Mouse (Mus musculus) monocyte, adult 5-6 weeks (primary cell): ENCODE measurements around the gene Cgas. TPM values are rescaled to one million over a fixed set of nuclear protein-coding genes. Genes with fewer than 3 reads are reported as not detected.
A peak's percentile ranks its signal among the peaks of the same experiment; 100 is the strongest.
"Not testable (repeated sequence)": the region's sequence is repeated elsewhere in the genome, so short reads cannot be mapped to it uniquely, and the experiment has no call there.

Source experiments
- ATAC-seq: fragments of 153-309, 156-312 bp; replicated peaks from 2 replicates; pipeline ENCODE4 v1.8.0; 2017; ENCODE audit warnings: mild to moderate bottlenecking; ENCODE audit not compliant: low TSS enrichment, insufficient number of reproducible peaks, severe bottlenecking, poor library complexity, low FRiP score
- total RNA-seq: library from RNA; stranded (forward); fragments of 200-1000, 200-491, 200-594 nt; gene quantifications from 3 replicates; pipeline ENCODE4 v1.2.3, GENCODE M21; 2017

Cgas gene
- total RNA-seq: 5.0 to 10.2 TPM (median 6.5 TPM) in 3 replicates

DNA sequence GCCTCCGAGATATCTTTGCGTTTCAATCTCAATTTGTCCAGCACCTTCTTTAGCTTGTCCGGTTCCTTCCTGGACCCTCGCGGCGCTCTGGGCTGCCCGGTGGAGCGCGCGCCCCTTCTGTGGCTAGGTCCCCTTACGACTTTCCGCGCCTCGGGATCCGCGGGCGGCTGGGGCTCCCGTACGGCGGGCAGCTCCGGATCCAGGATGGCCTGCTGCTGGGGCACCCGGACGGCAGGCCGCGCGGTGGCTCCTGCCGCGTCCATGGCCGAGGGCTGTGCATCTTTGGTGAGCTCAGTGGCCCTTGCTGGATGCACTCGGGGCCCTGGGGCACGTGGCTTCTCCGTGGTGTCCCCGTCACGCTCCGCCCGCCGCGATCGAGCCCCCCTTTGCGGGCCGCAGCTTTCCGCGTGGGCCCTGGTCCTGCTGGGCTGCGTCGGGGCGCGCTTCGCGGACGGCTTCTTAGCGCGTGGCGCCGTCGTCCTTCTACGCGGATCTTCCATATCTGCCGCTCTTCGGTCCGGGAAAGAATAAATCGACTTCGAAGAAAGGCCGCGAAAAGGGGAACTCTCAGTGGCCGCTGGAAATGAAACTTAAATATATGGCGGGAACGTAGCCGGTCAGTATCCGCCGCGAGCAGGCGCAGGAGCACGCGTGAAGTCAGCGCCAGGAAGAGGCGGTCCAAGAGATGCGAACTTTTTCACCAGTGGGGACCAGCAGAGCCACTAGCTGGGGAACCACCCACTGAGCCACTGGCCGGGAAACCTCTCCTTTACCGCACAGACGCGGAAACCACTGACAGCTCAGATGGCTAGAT lies at the start of gene Cgas:
Gene Cgas (minus strand): TSS at position 659 of the 814 bp plus-strand sequence.
- ATAC-seq: peak; percentile 97

DNA sequence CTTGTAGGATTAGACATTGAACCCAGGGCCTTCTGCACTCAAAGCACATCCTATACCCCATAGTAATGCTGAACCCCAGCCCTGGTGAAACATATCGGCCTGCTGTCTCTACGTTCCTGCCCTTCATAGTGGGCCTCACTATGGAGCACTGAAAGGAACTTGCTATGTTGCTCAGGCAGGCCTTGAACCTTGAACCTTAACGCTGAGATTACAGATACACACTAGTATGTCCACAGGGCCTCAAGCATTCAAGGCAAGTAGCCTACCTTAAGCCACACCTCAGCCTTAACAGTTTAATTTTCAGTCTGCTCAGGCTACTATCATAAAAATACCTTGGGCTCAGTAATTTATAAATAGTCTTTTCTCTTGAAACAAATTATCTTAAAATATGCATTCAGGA lies 49.2 kb upstream of the Cgas start:
- no peak for ATAC-seq

DNA sequence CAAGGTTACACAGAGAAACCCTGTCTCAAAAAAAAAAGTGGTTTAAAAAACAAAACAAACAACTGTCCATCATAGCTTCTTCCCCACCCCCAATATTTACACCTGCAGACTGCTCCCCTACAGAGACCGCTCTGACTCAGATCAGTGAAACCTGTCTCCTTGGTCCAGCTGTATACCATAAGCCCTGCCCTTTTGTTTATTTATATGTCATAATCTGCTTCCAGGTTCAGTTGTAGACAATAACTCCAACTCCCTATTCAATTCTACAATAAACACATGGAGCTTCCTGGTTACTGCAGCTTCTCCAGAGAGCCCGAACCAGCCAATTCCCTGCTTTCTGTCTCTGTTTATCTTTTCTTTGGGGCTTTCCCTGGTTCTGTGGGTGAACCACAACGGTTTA lies 48.1 kb upstream of the Cgas start:
- no peak for ATAC-seq

DNA sequence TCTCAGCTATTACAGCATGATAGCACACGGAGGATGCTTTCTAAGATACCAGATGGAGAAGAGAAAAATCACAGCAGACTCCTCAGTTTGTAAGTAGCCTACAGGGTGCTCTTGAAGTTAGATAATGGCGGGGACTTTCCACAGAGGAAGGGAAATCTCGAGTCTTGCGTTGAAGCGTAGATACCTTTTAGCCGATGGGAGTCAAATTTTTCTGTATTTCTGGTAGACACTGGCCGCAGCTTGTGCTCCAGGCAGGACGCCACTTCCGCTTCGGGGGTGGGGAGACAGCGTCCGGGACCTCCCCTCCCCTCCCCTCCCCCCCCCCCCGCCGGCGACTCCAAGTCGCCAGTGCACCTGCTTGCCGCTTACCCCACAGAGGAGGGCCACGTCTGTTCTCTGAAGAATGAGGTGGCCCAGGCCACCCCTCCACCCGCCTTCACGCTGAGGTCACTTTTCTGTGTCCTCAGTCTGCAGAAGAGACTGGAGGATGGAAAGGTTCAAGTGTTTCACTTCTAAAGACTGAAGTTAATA lies 45.9 kb upstream of the Cgas start, which contains the start of gene Eef1a1:
Gene Eef1a1 (minus strand): TSS at position 262 of the 531 bp plus-strand sequence.
- ATAC-seq: peak; percentile 81

DNA sequence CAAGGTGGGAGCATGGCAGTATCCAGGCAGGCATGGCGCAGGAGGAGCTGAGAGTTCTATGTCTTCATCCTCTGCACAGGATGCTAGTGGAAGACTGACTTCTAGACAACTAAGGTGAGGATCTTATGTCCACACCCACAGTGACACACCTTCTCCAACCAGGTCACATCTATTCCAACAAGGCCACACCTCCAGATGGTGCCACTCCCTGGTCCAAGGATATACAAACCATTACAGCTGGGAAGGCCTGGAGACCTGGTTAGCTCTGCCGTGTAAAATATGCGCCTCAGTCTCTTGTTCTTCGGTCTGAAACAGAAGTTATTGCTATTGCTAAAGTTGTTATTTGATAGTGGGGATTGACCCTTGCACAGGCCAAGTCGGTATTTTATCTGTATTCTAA lies 45.0 kb upstream of the Cgas start:
- not testable (repeated sequence) for ATAC-seq

DNA sequence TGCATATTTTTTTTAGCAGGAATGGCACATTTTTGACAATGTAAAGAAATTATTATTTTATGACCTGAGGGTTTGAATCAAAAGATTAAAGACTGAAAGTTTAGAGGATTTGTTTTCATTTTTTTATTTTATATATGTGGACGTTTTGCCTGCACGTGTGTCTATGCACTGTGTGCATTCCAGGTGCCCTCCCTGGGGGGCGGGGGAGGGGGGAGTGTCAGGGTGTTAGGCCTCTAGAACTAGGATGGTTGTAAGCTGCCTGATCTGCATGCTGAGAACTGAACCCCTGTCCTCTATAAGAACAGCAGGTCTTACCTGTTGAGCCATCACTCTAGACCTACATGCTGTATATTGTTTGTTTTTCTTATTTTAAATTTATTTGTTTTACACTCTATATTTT lies 41.6 kb upstream of the Cgas start:
- no peak for ATAC-seq

DNA sequence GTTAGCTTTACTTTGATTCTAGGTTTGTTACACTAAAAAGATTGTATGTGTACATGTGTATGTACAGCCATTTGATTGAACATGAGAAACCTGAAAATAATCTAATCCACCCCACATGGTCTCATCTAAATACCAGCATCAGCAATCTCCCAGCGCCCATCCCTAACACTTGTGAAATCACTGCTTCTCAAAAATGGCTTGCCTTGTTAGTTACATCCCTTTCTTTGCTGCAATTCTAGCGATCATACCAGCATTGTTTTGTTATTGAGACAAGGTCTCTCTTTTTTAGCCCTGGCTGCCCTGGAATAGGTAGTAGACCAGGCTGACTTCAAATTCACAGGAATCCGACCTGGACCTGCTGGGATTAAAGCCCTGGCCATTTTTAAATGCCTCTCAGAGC lies 39.3 kb upstream of the Cgas start:
- ATAC-seq: no peak; the same call in 1 of the 2 replicates

DNA sequence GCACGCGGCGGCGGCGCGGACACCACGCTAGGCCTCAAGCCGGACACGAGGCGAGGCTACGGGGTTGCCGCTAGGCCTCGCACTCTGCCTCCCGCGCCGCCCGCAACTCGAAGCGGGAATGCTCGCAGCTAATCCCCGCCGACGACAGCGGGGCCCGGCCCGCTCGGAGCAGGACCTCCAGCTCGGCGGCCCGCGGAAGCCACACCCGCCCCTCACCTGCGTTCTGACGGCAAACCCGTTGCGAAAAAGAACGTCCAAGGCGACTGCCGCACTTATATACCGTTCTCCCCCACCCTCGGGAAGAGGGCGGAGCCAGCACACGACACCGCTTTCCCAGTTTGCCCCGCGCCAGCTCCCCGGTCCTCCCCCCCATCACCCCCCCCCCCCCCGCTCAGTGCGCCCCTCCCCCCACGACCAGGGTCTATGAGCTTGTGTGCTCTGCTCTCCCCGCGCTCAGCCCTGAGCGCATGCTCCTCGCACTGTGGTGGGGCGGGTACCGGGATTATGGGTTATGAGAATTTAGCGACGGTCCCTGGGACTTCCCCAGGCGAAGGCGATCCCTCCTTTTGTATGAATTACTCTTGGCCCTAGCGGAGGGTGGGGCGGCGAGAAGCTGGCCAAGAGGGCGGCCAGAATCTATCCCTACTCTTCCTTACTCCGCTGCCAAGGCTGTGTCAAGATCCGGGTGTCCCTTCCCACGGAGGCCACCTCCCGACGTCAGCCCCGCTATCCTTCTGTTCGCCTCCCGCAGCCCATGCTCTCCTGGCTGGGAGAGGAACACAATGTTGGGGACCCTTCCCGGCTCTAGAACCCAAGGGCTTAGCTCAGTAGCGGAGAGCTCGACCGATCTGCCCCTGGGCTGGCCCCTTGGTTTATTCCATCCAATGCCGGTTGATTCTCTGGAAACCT lies 38.6 kb upstream of the Cgas start:
- ATAC-seq: peak; percentile 87

DNA sequence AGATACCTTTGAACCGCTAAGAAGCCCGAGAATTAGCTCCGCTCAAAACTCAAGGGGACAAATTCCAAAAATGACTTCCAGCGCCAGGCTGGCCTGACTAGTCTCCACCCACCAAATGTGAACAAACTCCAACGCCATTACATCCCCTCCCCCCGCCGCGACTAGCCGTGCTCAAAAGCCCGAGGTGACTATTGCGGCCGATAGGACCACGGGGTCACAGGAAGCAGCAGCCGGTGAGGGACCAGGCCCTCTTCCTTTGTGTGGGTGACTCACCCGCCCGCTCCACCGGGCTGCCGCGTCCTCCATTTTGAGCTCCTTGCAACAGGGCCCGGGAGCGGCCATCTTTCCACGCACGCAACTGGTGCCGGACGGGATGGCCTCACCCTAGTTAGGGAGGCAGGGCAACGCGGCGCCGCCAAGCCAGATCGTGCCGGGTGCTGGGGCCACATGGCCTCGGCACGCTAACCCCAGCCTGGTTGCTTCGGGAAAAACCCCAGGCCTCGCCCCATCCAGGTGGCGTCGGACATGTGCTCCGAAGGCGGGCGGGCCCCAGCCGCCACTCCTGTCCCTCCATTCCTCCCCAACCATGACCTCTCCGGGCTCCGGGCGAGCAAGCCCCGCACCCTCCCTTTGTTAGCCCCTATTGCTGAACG lies 37.8 kb upstream of the Cgas start:
- peak; percentile 79 for ATAC-seq

DNA sequence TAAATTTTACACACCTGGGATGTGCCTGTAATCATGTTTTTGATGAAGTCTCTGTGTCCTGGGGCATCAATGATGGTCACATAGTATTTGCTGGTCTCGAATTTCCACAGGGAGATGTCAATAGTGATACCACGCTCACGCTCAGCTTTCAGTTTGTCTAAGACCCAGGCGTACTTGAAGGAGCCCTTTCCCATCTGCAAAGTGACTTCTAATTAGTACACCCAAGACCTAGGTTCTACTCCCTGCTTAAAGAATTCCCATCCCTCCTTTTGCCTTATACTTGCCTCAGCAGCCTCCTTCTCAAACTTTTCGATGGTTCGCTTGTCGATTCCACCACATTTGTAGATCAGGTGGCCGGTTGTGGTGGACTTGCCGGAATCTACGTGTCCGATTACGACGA lies 37.2 kb upstream of the Cgas start:
- ATAC-seq: not testable (repeated sequence)

DNA sequence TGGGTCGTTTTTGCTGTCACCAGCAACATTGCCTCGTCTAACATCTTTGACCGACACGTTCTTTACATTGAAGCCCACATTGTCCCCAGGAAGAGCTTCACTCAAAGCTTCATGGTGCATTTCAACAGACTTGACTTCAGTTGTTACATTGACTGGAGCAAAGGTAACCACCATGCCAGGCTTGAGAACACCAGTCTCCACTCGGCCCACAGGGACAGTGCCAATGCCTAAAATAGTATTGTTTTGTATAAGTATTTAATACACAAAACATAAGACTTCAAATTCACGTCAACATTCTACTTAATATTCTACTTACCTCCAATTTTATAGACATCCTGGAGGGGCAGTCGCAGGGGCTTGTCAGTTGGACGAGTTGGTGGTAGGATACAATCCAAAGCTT lies 36.3 kb upstream of the Cgas start:
- not testable (repeated sequence) for ATAC-seq

DNA sequence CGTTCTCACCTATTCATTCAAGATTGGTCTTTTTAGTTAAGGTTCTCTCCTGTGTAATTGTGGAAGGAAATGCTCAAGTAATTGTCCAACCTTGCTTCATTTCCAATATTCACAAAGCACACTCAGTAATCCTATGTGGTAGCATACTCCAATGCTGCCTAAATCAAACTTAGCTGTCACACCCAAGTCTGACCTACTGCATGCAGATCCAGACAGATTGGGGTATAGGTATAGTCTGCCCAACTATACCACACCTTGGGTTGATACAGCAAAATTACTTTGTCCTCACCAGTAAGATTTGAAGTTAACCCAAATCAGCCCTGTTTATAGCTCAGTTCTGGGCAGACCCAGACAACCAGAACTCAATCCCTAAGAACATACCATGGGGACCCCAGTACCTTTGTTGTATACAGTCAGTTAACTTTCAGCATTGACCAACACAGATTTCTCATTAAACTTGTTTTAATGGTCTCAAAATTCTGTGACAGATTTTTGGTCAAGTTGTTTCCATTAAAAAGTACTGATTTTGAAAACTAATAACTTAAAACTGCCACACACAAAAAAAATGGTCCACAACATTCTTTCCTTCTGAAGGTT lies 35.1 kb upstream of the Cgas start:
- not testable (repeated sequence) for ATAC-seq

DNA sequence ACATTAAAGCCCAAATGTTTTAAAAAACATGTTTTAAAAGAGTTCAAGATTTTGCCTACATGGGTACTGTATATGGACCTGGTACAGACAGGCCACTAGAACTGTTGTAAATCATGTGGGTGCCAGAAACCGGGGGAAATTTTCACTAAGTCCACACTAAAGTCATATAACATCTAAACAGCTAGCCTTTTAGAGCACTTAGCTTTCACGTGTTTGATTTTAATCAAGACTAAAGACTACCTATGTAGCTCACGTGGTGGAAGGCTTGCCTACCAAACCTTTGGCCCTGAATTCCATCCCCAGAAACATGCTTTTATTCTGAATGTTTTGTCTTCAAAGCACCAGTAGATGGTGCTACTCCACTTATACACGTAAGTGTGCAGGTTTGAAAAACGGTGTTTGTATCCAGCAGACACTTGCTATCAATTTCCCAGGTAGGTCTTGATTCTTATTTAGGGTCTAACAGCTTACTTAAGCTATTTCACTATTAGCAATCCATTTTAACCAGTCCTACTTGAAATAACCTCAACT lies 34.0 kb upstream of the Cgas start:
- ATAC-seq: no peak

DNA sequence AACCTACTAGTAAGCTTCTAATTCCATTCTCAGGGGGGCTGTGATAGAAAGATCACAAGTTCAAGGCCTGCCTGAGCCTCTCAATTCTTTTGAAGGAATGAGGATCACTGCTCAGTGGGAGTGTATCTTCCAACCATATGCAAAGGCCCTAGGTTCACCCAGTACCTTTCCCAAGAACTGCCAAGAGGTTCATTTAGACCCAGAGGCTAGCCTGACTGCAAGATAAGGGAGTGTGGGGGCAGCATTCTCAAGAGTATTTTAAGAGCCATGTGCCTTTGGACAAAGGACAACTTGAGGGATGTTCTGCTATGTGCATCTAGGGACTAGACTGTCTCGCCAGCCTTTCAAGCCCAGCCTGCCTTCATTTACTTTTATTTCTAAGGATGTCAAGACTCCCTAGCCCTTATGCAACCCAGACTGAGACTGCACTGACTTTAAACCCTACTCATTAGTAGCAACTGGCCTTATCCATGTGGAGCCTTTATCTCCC lies 33.5 kb upstream of the Cgas start:
- no peak for ATAC-seq

DNA sequence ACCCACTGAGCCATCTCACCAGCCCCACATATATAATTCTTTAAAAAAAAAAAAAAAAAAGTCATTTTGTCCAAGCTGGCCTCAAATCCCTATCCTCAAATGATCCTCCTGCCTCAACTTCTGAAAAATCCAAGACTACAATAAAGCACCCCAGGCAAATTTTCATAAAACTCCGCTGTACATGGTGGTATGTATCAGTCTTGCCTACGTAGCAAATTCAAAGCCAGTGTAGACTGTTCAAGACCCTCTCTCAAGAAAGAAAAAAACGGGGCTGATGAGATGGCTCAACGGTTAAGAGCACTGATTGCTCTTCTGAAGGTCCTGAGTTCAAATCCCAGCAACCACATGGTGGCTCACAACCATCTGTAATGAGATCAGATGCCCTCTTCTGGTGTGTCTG lies 32.8 kb upstream of the Cgas start:
- ATAC-seq: no peak

DNA sequence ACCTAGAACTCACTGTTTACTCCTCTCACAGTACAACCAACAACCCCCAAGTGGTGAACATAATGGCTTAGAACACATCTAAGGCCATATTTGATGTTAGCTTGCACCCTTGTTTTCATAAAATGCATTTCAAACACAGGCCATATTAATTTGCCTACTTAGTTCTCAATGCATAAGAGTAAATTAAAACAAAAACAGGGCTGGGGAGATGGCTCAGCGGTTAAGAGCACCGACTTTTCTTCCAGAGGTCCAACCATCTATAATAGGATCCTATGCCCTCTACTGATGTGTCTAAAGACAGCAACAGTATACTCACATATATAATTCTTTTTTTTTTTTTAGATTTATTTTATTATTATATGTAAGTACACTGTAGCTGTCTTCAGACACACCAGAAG lies 32.3 kb upstream of the Cgas start:
- no peak for ATAC-seq

DNA sequence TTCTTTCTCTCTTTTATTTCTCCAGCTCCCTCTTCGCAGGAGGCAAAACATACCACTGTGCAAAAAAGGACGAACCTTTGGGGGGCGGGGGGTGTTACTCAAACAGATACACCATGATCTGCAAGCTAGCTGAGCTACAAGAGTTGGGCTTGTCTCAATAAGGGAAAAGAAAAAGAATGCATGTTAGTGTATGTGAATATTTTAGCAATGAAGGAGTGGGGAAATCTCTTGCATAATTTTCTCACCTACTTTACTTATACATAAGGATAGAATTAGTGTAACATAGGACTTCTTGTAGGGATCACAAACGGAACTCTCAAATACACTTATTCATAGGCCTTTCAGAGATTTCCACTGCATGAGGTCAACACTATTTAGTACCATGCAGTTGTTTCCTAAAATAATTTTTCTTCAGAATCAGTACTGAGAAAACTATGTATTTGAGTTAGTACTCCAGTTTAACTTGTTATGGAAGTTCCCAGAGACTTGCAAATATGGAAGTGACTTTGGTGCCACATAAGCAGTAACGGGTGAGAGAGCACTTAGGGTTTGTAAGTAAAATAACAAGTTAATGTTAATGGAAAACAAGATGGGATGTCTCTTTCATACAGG lies 31.8 kb upstream of the Cgas start:
- ATAC-seq: no peak

DNA sequence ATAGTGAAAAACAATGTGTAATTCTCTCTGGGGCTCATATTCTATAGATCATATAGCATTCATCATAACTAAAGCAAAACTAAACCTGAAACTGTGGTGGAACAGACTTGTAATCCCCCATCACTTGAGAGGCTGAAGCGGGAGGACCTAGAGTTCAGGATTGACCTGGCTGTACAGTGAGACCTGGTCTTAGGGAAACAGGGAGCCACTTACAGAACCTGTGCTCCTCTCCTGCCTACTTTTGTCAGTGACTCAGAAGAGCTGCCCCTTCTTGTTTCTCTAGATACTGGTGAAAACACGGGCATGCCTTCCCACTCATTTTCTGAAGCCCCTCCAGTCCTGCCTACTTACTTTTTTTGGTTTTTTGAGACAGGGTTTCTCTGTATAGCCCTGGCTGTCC lies 31.2 kb upstream of the Cgas start:
- no peak for ATAC-seq
